Mouse (Mus musculus) spleen, postnatal 4 days (tissue): Measurements from ENCODE around the gene Mrln.

ENCODE experiments used
- DNase-seq, 2 experiments: peaks; one replicate each; pipeline ENCODE4 v3.0.0; 2022; ENCODE audit warnings: low spot score in 2 of 2

Gene Mrln

GRCm38 (mm10) chr10:70204505-70205399 lies at the start of gene Mrln:
Mrln (plus strand) TSS chr10:70204664.
- DNase-seq = no peak

GRCm38 (mm10) chr10:70156431-70157165 lies 47.9 kb upstream of the Mrln start:
- DNase-seq = peak; percentile 52 to 77

DNA sequence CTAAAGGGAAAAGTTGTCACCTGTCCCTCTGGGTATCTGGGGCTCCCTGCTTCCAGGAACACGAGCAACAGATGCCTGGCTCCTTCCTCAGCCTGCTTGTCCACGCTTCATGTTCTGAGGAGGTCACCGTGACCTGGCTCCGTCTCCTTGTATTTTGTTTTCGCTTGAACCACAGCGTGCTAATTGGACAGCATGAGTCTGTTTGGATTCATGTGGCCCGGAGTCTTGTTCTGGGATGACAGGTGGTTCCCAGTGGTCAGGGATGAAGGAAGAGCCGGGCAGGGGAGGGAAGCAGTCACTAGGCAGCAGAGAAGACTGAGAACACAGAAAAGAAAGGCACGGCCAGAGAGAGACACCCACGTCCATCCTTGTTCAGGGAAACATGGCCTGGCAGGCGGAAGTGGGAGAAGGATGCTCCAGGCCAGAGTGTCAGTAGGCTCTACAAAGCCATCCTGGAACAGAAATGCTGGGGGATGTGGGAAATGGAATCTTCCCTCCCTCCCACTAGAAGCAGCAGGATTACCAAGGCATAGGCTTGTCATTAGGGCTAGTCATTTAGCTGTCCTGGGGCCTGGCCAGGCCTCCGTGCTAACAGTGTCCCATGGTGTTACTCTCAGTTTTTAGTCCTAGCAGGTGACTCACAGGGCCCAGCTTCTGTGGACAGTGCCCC lies 44.7 kb upstream of the Mrln start:
- DNase-seq = no peak

DNA sequence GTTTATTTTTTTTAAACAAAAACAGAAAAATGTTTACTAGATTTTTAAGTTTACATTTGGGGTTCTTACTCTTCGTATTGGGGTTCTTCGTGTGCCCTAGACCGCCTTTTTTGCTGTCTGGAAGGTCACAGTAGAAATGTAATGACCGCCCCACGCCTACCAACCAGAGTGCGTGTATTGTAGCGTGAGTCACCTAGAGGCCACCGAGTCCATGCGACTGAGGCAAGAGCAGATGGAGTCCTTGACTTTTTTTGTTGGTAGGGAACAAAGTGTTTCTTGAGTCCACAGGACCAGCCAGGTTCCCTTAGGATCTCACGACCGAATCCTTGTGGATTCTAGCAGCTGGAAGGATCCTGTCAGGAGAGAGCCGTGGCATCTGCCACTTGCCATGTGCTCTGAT lies 43.7 kb upstream of the Mrln start:
- DNase-seq = no peak

DNA sequence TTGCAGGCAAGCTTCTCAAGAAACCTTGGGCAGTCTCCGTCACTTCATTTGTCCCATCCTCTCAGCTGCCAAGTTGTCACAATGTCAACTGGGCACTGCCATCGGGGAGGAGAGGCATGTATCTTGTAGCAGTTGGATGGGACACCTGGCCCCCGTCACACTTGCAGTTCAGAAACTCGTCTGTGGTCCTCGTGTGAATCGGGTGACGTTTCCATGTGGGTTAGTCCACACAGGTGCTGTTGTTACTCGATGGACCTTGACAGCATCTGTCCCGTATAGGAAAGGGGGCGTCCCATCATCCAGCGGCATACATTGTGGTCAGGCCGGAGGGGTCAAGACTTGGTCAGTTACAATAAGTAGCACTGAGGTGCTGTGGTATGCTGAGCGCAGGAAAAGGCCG lies 43.0 kb upstream of the Mrln start:
- DNase-seq = no peak

DNA sequence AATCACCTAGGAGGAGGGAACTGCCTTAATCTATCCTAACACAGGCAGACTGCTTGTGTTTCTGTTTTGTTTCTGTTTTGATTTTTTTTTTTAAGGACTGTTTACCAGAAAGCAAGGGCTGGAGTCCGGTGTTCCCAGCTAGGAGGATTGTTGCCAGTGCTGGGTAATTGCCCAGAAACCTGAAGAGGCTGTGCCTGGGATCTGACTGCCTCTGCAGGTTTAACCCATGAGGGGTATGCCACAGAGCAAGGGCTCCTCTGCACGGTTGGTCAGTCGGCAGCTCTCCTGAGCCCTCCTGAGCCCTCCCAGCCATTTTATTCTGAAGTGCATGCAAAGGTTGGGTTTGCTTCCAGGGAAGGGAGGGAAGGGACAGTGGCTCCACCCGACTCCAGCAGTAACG lies 40.8 kb upstream of the Mrln start:
- no peak for DNase-seq

DNA sequence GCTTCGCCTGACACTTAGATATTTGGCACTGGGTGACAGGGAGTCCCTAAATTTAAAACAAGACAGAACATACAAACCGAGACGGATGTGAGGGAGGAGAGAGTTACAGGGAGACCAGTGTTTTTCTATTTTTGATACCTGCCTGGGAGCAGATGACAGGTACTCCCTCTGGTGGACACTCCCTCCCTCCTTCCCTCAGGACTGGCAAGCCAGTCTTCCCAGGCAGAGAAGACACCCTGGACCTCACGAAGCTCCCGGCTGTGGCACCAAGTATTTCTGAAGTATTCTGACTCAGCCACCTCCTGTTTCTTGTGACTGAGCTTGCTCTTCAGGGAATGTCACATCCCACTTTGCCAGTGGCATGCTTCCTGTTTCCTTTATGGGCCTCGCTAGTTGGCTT lies 38.6 kb upstream of the Mrln start:
- no peak for DNase-seq

- no peak for DNase-seq
These were observed 38.0 kb upstream of the Mrln start for GRCm38 (mm10) chr10:70166427-70166826.

DNA sequence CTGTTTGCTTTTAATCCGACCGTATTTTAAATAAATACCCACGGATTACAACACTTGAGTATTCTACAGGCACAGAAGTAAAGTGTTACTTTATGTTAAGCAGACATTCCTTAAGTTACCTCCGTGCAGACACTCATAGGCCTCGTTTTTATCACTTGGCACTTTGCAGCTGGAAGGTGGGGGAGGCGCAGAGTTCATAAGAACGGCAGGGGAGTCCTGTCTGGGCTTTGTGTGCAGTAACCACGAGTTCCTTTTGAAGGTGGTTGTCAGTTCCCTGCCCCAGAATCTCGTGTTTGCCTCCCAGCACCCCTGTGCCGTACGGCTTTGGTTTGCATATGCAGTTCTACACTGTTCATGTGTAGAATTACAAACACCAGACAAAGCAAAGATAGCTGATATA lies 36.8 kb upstream of the Mrln start:
- DNase-seq = no peak

DNA sequence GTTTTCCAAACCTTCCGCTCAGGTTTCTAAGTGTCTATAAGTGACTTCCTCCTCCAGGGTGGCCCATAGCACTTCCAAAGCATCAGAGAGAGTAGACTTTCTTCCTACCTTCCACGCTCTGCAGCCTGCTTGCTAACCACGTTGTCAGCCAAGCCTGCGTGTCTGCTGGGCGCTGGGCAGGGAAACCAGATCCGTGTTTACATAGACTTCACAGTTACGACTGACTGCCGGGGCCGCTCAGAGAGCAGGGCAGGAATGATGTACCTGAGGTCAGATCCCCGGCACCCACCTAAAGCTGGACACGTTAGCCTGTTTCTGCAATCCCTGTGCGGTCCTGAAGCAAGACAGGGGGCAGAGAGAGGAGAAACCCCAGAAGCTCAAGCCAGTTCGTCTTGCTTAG lies 36.1 kb upstream of the Mrln start:
- DNase-seq = no peak

- DNase-seq = no peak
These were observed 35.4 kb upstream of the Mrln start for GRCm38 (mm10) chr10:70169044-70169443.

DNA sequence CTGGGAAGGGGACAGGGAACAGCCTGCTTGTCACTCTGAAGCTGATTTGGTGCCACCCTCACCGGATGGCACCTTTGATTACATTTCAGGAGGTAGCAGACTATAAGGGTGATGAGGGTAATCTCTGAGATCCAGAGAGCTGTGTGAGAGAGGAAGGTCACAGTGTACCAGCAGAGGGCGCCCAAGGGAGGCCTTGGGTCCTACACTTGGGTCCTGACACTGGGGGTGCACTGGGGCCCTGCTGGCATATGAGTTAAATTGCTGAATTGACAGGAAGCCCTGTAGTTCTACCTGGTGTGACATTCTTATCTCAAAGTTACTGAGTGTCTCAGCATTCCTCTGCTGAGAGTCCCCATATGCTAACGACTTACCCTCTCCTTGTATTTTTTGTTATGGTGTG lies 31.1 kb upstream of the Mrln start:
- DNase-seq = peak; percentile 68 to 88

DNA sequence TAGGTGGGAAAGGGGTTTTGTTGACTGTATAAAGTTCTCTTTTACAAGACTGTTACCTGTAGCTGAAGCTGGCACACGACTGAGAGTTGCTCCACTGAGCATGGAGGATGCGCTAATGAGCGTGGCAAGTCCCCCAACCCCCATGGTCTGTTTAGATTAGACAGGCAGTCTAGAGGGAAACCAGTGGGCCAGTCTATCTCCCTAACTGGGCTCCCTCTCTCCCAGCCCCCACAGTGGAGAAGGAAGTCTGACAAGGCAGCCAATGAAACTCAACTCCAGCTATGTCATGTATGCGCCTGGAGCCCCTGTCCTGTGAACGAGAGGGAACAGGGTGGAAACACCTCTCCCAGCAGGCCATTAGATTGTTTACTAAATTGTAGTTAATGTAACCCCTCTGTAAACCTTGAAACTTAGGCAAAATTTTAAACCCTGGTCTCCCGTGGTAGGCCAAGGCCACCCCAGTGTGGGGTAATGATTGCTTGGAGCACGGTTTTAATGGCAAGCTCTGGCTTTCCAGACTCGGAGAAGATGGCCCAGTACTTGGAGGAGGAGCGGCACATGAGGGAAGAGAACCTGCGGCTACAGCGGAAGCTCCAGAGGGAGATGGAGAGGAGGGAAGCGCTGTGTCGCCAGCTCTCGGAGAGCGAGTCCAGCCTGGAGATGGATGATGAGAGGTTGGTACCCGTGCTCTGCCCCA lies 29.8 kb upstream of the Mrln start:
- DNase-seq = no peak

- no peak for DNase-seq
These were observed 23.7 kb upstream of the Mrln start for GRCm38 (mm10) chr10:70180727-70181126.

GRCm38 (mm10) chr10:70181279-70181972 lies 23.0 kb upstream of the Mrln start:
- no peak for DNase-seq

GRCm38 (mm10) chr10:70183210-70184080 lies 21.0 kb upstream of the Mrln start:
- DNase-seq = no peak

DNA sequence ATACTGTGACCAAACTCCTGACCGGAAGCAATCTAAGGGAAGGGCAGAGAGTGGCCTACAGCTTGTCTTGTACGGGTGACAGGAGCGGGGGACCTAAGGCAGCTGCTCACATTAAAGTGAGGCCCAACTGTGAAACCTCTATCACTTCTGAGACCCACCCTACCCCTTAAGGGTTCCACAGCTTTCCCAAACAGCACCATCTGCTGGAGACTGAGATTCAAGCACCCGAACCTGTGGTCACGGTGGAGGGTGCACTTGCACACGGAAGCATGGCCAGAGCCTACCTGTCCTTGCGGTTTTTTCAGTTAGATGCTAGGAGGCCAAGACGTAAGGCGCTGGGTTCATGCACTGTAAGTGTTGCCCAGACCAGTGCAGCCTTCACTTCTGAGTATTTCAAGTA lies 18.3 kb upstream of the Mrln start:
- peak in 1 of 2 experiments; percentile 29 for DNase-seq

DNA sequence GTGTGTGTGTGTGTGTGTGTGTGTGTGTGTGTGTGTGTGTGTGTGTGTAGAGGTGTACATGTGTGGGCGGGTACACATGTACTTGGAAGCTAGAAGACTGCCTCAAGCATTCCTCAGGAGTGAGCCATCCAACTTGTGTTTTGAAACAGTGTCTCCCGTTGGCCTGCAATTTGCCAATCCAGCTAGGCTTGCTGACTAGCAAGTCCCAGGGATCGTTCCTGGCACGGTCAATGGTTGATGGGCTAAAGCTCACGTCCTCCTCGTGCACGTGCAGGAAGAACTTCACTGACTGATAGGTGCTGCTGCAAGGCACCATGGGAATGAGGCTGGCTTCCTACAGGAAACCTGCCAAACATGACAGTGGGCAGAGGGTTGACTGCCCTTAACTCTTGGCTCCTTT lies 17.9 kb upstream of the Mrln start:
- DNase-seq = no peak

- DNase-seq = no peak
These were observed 14.6 kb upstream of the Mrln start for GRCm38 (mm10) chr10:70189864-70190263.

- no peak for DNase-seq
These were observed 10.2 kb upstream of the Mrln start for GRCm38 (mm10) chr10:70194283-70194682.
